Mouse (Mus musculus) megakaryocyte, embryonic 14.5 days (primary cell): ENCODE measurements at regions not wholly inside any gene's neighbourhood (a gene's known extent, or its start where the extent isn't known, plus 50 kb on each side); places are given as distances from the start of the nearest gene placed in this dataset.

Experiments used
- FLI1 ChIP-seq: IDR thresholded peaks from 2 replicates; pipeline ENCODE4 v1.6.1; 2012; ENCODE audit warnings: low read length, inconsistent platforms, mixed read lengths
- GATA1 ChIP-seq: IDR thresholded peaks from 3 replicates; pipeline ENCODE4 v1.6.1; 2012; ENCODE audit warnings: mixed read lengths, low read length, inconsistent platforms, borderline replicate concordance

DNA sequence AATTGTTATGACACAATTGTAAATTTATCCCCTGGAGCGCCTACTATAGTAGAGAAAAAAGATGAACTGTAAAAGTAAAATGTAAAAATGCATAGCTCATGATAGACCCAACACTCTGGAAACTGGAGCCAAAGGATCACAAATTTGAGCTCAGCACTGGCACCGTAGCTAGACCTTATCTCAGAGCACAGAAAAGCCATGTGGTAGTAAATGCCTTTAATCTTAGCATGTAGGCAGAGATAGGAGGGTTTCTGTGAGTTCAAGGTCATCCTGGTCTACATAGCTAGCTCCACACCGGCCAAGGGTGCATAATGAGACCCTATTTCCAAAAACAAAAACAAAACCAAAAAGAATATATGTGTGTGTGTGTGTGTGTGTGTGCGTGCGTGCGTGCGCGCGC lies 203.6 kb upstream of the Hnrnpa3 start:
- no peak for TF ChIP-seq GATA1
- no peak for TF ChIP-seq FLI1
